Mouse (Mus musculus) heart, postnatal 0 days (tissue): ENCODE data around the gene Serhl. TPM values are rescaled to one million over a fixed set of nuclear protein-coding genes. Genes with fewer than 3 reads are reported as not detected.

ENCODE experiments used
- ATAC-seq: fragments of 200-750 bp; cut with Nextera tagmentation; 2 replicates; pipeline ENCODE4 v1.8.0; 2017; ENCODE audit warnings: low read depth, moderate number of reproducible peaks, moderate library complexity; ENCODE audit not compliant: insufficient read depth
- DNase-seq: peaks from one replicate; pipeline ENCODE4 v3.0.0-alpha.2; 2016; ENCODE audit warnings: low spot score
- H3K27ac ChIP-seq: fragments of 300-500 bp; sonication (generic); 2 replicates; pipeline ENCODE4 v1.5.1; 2014; ENCODE audit warnings: low read depth, mild to moderate bottlenecking
- H3K27me3 ChIP-seq: fragments of 300-500 bp; sonication (generic); 2 replicates; pipeline ENCODE4 v1.6.1; 2014; ENCODE audit warnings: low read length, mixed read lengths; ENCODE audit not compliant: control insufficient read depth, insufficient read depth
- H3K36me3 ChIP-seq: fragments of 300-500 bp; sonication (generic); replicated peaks from 2 replicates; pipeline ENCODE4 v1.6.1; 2014; ENCODE audit warnings: low read length, mixed read lengths; ENCODE audit not compliant: control insufficient read depth, insufficient read depth
- H3K4me1 ChIP-seq: fragments of 300-500 bp; sonication (generic); 2 replicates; pipeline ENCODE4 v1.6.1; 2014; ENCODE audit warnings: antibody characterized with exemption; ENCODE audit not compliant: control insufficient read depth, insufficient read depth
- H3K4me2 ChIP-seq: fragments of 300-500 bp; sonication (generic); 2 replicates; pipeline ENCODE4 v1.6.1; 2014; ENCODE audit warnings: low read depth, mild to moderate bottlenecking, low read length, moderate library complexity
- H3K4me3 ChIP-seq: fragments of 300-500 bp; sonication (generic); 2 replicates; pipeline ENCODE4 v1.5.1; 2014; ENCODE audit warnings: low read depth, low read length
- H3K9ac ChIP-seq: fragments of 300-500 bp; sonication (generic); replicated peaks from 2 replicates; pipeline ENCODE4 v1.6.1; 2014; ENCODE audit warnings: low read depth, low read length, mixed read lengths
- H3K9me3 ChIP-seq: fragments of 300-500 bp; sonication (generic); replicated peaks from 2 replicates; pipeline ENCODE4 v1.6.1; 2016; ENCODE audit warnings: low read length; ENCODE audit not compliant: control insufficient read depth
- CTCF ChIP-seq: IDR thresholded peaks from 2 replicates; pipeline ENCODE4 v1.5.1; 2016; ENCODE audit warnings: antibody characterized with exemption, control low read depth, low read depth
- EP300 ChIP-seq: IDR thresholded peaks from 2 replicates; pipeline ENCODE4 v1.6.1; 2016; ENCODE audit warnings: antibody characterized with exemption, low read depth
- WGBS: fragments of 180-500 bp; shearing (Covaris S2); extraction: QIAGEN DNeasy Blood & Tissue Kit; methylation state at CpG from one replicate; pipeline ENCODE4 v1.1.7; 2014; 5-methylcytosine and 5-hydroxymethylcytosine counted together
- polyA plus RNA-seq: library from polyadenylated mRNA; unstranded; fragments of >200 nt; fragmentation: Nextera tagmentation; extraction: Ambion mirVana; gene quantifications from 2 replicates; pipeline ENCODE4 v1.2.1, GENCODE M21; 2015
- total RNA-seq: library from RNA; depleted of rRNA; stranded (reverse); fragments of >200 nt; gene quantifications from 2 replicates; pipeline ENCODE4 v1.2.3, GENCODE M21; 2014; ENCODE audit warnings: low replicate concordance

Gene Serhl
- total and polyA plus RNA-seq, 2 experiments from 2014 or later = 84.0 to 110 TPM

GRCm38 (mm10) chr15:83070942-83071341 lies 18.4 kb upstream of the Serhl start:
- WGBS = 13% methylated on average over 3 of the region's 3 CpGs
- TF ChIP-seq EP300 = no peak
- no peak for TF ChIP-seq CTCF
- Histone ChIP-seq H3K4me1 (peaks cover 6% of the 10 kb centered on the region; the same call in 1 of the 2 replicates), H3K9me3 (no peaks in the 10 kb centered on the region), H3K4me3 (no peak overlapping the region), H3K9ac (no peak overlapping the region), H3K36me3 (no peaks in the 10 kb centered on the region), H3K27me3 (no peaks in the 10 kb centered on the region), H3K27ac (peak overlapping the region; percentile 51; the same call in 1 of the 2 replicates), H3K4me2 (no peak overlapping the region)
- ATAC-seq = peak; percentile 87
- peak; percentile 91 for DNase-seq

DNA sequence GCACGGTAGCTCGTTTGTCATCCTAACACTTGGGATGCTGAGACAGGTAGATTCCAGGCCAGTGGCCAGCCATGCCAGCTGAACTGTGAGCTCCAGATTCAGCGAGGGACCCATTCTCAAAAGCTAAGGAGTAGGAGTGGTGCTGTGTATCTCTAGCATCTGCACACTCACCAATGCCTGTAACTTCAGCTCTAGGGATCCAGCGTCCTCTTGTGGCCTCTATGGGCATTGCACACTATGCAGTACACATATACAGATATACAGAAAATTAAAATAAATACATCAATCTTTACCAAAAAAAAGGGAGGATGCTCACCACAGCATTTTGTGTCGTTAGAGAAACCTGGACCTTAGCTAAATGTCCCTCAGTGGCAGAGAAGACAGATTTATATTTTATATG lies 17.6 kb upstream of the Serhl start:
- ATAC-seq = no peak
- H3K4me2 ChIP-seq = no peak overlapping the region
- no peak overlapping the region for H3K9ac ChIP-seq
- no peak overlapping the region for H3K4me3 ChIP-seq
- no peaks in the 10 kb centered on the region for H3K27me3 ChIP-seq
- no peaks in the 10 kb centered on the region for H3K9me3 ChIP-seq
- no peaks in the 10 kb centered on the region for H3K36me3 ChIP-seq
- no peak overlapping the region for H3K27ac ChIP-seq
- peak; percentile 30 for TF ChIP-seq CTCF
- TF ChIP-seq EP300 = no peak
- peaks cover 6% of the 10 kb centered on the region; the same call in 1 of the 2 replicates for H3K4me1 ChIP-seq
- no peak for DNase-seq
- WGBS = 80% methylated on average over 5 of the region's 5 CpGs

- Histone ChIP-seq H3K36me3 (no peaks in the 10 kb centered on the region), H3K9me3 (no peaks in the 10 kb centered on the region), H3K4me1 (peaks cover 6% of the 10 kb centered on the region; the same call in 1 of the 2 replicates), H3K27ac (no peak overlapping the region), H3K27me3 (no peaks in the 10 kb centered on the region), H3K4me3 (no peak overlapping the region), H3K9ac (no peak overlapping the region), H3K4me2 (no peak overlapping the region)
- ATAC-seq (peak; percentile 21; the same call in 1 of the 2 replicates), DNase-seq (no peak)
- TF ChIP-seq CTCF (no peak), EP300 (no peak)
- 55% methylated on average over 4 of the region's 4 CpGs for WGBS
Observed at GRCm38 (mm10) chr15:83074179-83074578, 15.1 kb upstream of the Serhl start.

DNA sequence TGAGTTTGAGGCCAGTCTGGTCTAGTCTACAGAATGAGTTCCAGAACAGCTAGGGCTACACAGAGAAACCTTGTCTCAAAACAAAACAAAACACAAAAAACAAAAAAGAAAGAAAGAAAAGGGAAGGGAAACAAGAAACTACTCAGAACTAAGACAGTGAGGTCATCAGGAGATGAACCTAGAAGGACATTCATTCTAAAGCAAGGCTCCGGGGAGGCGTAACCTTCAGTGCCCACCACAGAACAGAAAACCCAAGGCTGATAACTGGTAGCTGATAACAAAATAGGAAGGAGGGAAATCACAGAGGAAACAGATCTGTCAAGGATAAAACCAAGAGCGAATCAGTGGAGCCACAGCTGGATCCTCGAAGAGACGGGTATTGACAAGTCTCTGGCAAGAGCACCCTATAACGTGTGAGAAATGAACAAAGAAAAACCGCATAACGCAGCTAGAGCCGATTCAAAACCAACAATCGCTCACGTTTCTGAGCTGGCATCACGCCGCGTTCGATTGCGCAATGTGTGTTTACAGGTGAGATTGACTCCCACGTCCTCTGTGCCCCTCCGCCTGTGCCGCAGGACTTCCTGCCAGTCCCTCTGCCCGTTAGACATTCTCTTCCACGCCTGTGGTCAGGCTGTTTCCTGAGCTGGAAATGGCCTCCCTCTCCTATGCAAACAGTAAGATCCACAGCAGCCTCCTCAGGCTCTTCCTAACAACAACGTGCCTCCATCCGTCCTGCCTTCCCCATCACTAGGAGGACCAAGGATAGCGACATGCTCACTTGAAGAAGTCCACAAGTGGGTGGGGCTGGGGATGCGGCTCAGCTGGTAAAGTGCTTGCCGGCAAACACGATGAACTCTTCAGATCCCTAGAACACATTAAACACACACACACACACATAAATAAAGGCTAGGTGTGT lies 13.4 kb upstream of the Serhl start:
- DNase-seq (no peak), ATAC-seq (no peak)
- H3K36me3 ChIP-seq = no peaks in the 10 kb centered on the region
- TF ChIP-seq EP300 = no peak
- no peak for TF ChIP-seq CTCF
- no peak overlapping the region for H3K4me3 ChIP-seq
- H3K9me3 ChIP-seq = no peaks in the 10 kb centered on the region
- 39% methylated on average over 27 of the region's 27 CpGs for WGBS
- no peak overlapping the region for H3K4me2 ChIP-seq
- H3K27me3 ChIP-seq = no peaks in the 10 kb centered on the region
- H3K27ac ChIP-seq = no peak overlapping the region
- no peaks in the 10 kb centered on the region for H3K4me1 ChIP-seq
- H3K9ac ChIP-seq = no peak overlapping the region

GRCm38 (mm10) chr15:83083530-83083929 lies 5.8 kb upstream of the Serhl start:
- 60% methylated on average over 5 of the region's 5 CpGs for WGBS

More at GRCm38 (mm10) chr15:83083530-83083929, 5.8 kb upstream of the Serhl start:
- Histone ChIP-seq H3K27me3 (no peaks in the 10 kb centered on the region; the same call in 1 of the 2 replicates), H3K9me3 (no peaks in the 10 kb centered on the region), H3K4me1 (no peaks in the 10 kb centered on the region), H3K4me2 (peak overlapping the region; percentile 14; the same call in 1 of the 2 replicates), H3K27ac (no peak overlapping the region), H3K4me3 (no peak overlapping the region), H3K9ac (no peak overlapping the region), H3K36me3 (no peaks in the 10 kb centered on the region)
- DNase-seq (no peak), ATAC-seq (no peak)
- TF ChIP-seq CTCF (no peak), EP300 (no peak)
